Mouse (Mus musculus): ENCODE measurements around the gene Cpn1. TPM values are rescaled to one million over a fixed set of nuclear protein-coding genes. Genes with fewer than 3 reads are reported as not detected.

Gene Cpn1
- polyA plus RNA-seq, 1 experiment = 0.31 TPM

GRCm38 (mm10) chr19:43968436-43969026, 17.8 kb downstream of the Cpn1 start:
- no peak overlapping the region for H3K4me3 ChIP-seq (ENCODE audit: insufficient read depth, low read length)
- no peak for TF ChIP-seq POLR2A (IDR thresholded peaks at IDR 0.05; ENCODE audit: extremely low read depth, insufficient read depth, low read length)
- TF ChIP-seq CTCF (IDR thresholded peaks at IDR 0.05; ENCODE audit: extremely low read depth, insufficient read depth, low read length) = no peak
- H3K27ac ChIP-seq (ENCODE audit: insufficient read depth, low read length) = no peak overlapping the region
- no peaks in the 10 kb centered on the region for H3K4me1 ChIP-seq (ENCODE audit: control insufficient read depth, insufficient read depth, low read length)

GRCm38 (mm10) chr19:43966481-43966880, 19.9 kb downstream of the Cpn1 start:
- Histone ChIP-seq H3K4me1 (ENCODE audit: control insufficient read depth, insufficient read depth, low read length) (no peaks in the 10 kb centered on the region), H3K27ac (ENCODE audit: insufficient read depth, low read length) (no peak overlapping the region), H3K4me3 (ENCODE audit: insufficient read depth, low read length) (no peak overlapping the region)
- TF ChIP-seq CTCF (IDR thresholded peaks at IDR 0.05; ENCODE audit: extremely low read depth, insufficient read depth, low read length) (no peak), POLR2A (IDR thresholded peaks at IDR 0.05; ENCODE audit: extremely low read depth, insufficient read depth, low read length) (no peak)

GRCm38 (mm10) chr19:43965496-43966085, 20.8 kb downstream of the Cpn1 start:
- Histone ChIP-seq H3K4me3 (ENCODE audit: insufficient read depth, low read length) (no peak overlapping the region), H3K27ac (ENCODE audit: insufficient read depth, low read length) (no peak overlapping the region), H3K4me1 (ENCODE audit: control insufficient read depth, insufficient read depth, low read length) (no peaks in the 10 kb centered on the region)
- TF ChIP-seq POLR2A (IDR thresholded peaks at IDR 0.05; ENCODE audit: extremely low read depth, insufficient read depth, low read length) (no peak), CTCF (IDR thresholded peaks at IDR 0.05; ENCODE audit: extremely low read depth, insufficient read depth, low read length) (no peak)

- no peak overlapping the region for H3K27ac ChIP-seq (ENCODE audit: insufficient read depth, low read length)
- TF ChIP-seq POLR2A (IDR thresholded peaks at IDR 0.05; ENCODE audit: extremely low read depth, insufficient read depth, low read length) (no peak), CTCF (IDR thresholded peaks at IDR 0.05; ENCODE audit: extremely low read depth, insufficient read depth, low read length) (no peak)
- H3K4me3 ChIP-seq (ENCODE audit: insufficient read depth, low read length) = no peak overlapping the region
- H3K4me1 ChIP-seq (ENCODE audit: control insufficient read depth, insufficient read depth, low read length) = 0 out of 2 replicates have a peak, but pooled peaks cover 2% of the 10 kb centered on the region
Measured at GRCm38 (mm10) chr19:43962795-43963194, 23.6 kb downstream of the Cpn1 start.

GRCm38 (mm10) chr19:43961185-43961584, 25.2 kb downstream of the Cpn1 start:
- Histone ChIP-seq H3K4me1 (ENCODE audit: control insufficient read depth, insufficient read depth, low read length) (peaks cover 4% of the 10 kb centered on the region; the same call in 1 of the 2 replicates), H3K4me3 (ENCODE audit: insufficient read depth, low read length) (no peak overlapping the region), H3K27ac (ENCODE audit: insufficient read depth, low read length) (no peak overlapping the region)
- no peak for TF ChIP-seq CTCF (IDR thresholded peaks at IDR 0.05; ENCODE audit: extremely low read depth, insufficient read depth, low read length)
- TF ChIP-seq POLR2A (IDR thresholded peaks at IDR 0.05; ENCODE audit: extremely low read depth, insufficient read depth, low read length) = no peak

GRCm38 (mm10) chr19:43960014-43960413, 26.3 kb downstream of the Cpn1 start:
- Histone ChIP-seq H3K27ac (ENCODE audit: insufficient read depth, low read length) (no peak overlapping the region), H3K4me3 (ENCODE audit: insufficient read depth, low read length) (no peak overlapping the region), H3K4me1 (ENCODE audit: control insufficient read depth, insufficient read depth, low read length) (peaks cover 4% of the 10 kb centered on the region; the same call in 1 of the 2 replicates)
- no peak for TF ChIP-seq CTCF (IDR thresholded peaks at IDR 0.05; ENCODE audit: extremely low read depth, insufficient read depth, low read length)
- TF ChIP-seq POLR2A (IDR thresholded peaks at IDR 0.05; ENCODE audit: extremely low read depth, insufficient read depth, low read length) = no peak

GRCm38 (mm10) chr19:43959162-43959561, 27.2 kb downstream of the Cpn1 start:
- TF ChIP-seq POLR2A (IDR thresholded peaks at IDR 0.05; ENCODE audit: extremely low read depth, insufficient read depth, low read length) (no peak), CTCF (IDR thresholded peaks at IDR 0.05; ENCODE audit: extremely low read depth, insufficient read depth, low read length) (peak; percentile 88)
- H3K4me1 ChIP-seq (ENCODE audit: control insufficient read depth, insufficient read depth, low read length) = peaks cover 4% of the 10 kb centered on the region; the same call in 1 of the 2 replicates
- H3K27ac ChIP-seq (ENCODE audit: insufficient read depth, low read length) = no peak overlapping the region
- H3K4me3 ChIP-seq (ENCODE audit: insufficient read depth, low read length) = no peak overlapping the region

- no peak for TF ChIP-seq POLR2A (IDR thresholded peaks at IDR 0.05; ENCODE audit: extremely low read depth, insufficient read depth, low read length)
- TF ChIP-seq CTCF (IDR thresholded peaks at IDR 0.05; ENCODE audit: extremely low read depth, insufficient read depth, low read length) = no peak
- Histone ChIP-seq H3K4me3 (ENCODE audit: insufficient read depth, low read length) (no peak overlapping the region), H3K27ac (ENCODE audit: insufficient read depth, low read length) (no peak overlapping the region), H3K4me1 (ENCODE audit: control insufficient read depth, insufficient read depth, low read length) (peaks cover 4% of the 10 kb centered on the region; the same call in 1 of the 2 replicates)
Measured at GRCm38 (mm10) chr19:43957881-43958280, 28.5 kb downstream of the Cpn1 start.

- TF ChIP-seq CTCF (IDR thresholded peaks at IDR 0.05; ENCODE audit: extremely low read depth, insufficient read depth, low read length) = no peak
- no peak for TF ChIP-seq POLR2A (IDR thresholded peaks at IDR 0.05; ENCODE audit: extremely low read depth, insufficient read depth, low read length)
- H3K27ac ChIP-seq (ENCODE audit: insufficient read depth, low read length) = no peak overlapping the region; the same call in 1 of the 2 replicates
- H3K4me3 ChIP-seq (ENCODE audit: insufficient read depth, low read length) = no peak overlapping the region
- peaks cover 4% of the 10 kb centered on the region; the same call in 1 of the 2 replicates for H3K4me1 ChIP-seq (ENCODE audit: control insufficient read depth, insufficient read depth, low read length)
Measured at GRCm38 (mm10) chr19:43957402-43957801, 29.0 kb downstream of the Cpn1 start.

GRCm38 (mm10) chr19:43955266-43955665, 31.1 kb downstream of the Cpn1 start:
- Histone ChIP-seq H3K27ac (ENCODE audit: insufficient read depth, low read length) (no peak overlapping the region), H3K4me1 (ENCODE audit: control insufficient read depth, insufficient read depth, low read length) (peaks cover 4% of the 10 kb centered on the region; the same call in 1 of the 2 replicates), H3K4me3 (ENCODE audit: insufficient read depth, low read length) (no peak overlapping the region)
- no peak for TF ChIP-seq POLR2A (IDR thresholded peaks at IDR 0.05; ENCODE audit: extremely low read depth, insufficient read depth, low read length)
- TF ChIP-seq CTCF (IDR thresholded peaks at IDR 0.05; ENCODE audit: extremely low read depth, insufficient read depth, low read length) = no peak
